Mouse (Mus musculus): Measurements from ENCODE around the gene Smurf1. TPM values are rescaled to one million over a fixed set of nuclear protein-coding genes. Genes with fewer than 3 reads are reported as not detected.

Gene Smurf1
- polyA plus RNA-seq, 1 experiment from 2014 or later: 2.0 TPM

GRCm38 (mm10) chr5:144831840-144832469, 133.7 kb downstream of the Smurf1 start:
- no peaks in the 10 kb centered on the region for H3K9me3 ChIP-seq (replicated peaks)
- no peak overlapping the region for H3K9ac ChIP-seq
- no peak overlapping the region for H3K4me3 ChIP-seq (replicated peaks)
- H3K36me3 ChIP-seq (replicated peaks): peaks cover 98% of the 10 kb centered on the region
- H3K27ac ChIP-seq (replicated peaks): no peak overlapping the region
- H3K4me2 ChIP-seq: no peak overlapping the region
- H3K27me3 ChIP-seq: no peaks in the 10 kb centered on the region
- H3K4me1 ChIP-seq (replicated peaks): no peaks in the 10 kb centered on the region
- no peak for ATAC-seq (ENCODE audit: insufficient read depth)
- 63% methylated on average over 9 of the region's 9 CpGs for WGBS (ENCODE audit: insufficient replicate concordance)

DNA sequence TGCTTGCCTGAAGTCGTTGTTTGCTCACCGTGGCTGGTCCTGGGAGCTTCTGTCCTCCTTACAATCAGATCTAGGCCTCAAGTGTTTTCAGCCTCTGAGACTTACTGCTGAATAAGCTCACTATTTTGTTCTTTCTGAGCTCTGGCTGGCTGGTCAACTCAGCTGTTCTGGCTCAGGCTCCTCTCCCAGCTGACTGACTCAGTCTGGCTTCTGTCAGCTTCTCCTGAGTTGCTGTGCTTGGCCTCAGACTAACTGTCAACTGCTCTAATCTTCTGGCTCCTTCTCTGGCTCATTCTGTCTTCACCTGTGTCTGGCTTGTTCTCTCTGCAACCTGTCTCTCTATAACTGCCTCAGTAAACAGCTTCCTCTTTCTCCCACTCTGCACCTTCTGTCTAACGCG, 136.0 kb downstream of the Smurf1 start:
- Histone ChIP-seq H3K4me3 (replicated peaks) (no peak overlapping the region), H3K4me2 (no peak overlapping the region), H3K9me3 (replicated peaks) (no peaks in the 10 kb centered on the region), H3K27ac (replicated peaks) (no peak overlapping the region), H3K9ac (no peak overlapping the region), H3K27me3 (no peaks in the 10 kb centered on the region), H3K4me1 (replicated peaks) (no peaks in the 10 kb centered on the region), H3K36me3 (replicated peaks) (peaks cover 99% of the 10 kb centered on the region)
- ATAC-seq (ENCODE audit: insufficient read depth): no peak
- WGBS (ENCODE audit: insufficient replicate concordance): 74% methylated on average over 4 of the region's 4 CpGs

- Histone ChIP-seq H3K9ac (no peak overlapping the region), H3K36me3 (replicated peaks) (peaks cover 100% of the 10 kb centered on the region), H3K9me3 (replicated peaks) (no peaks in the 10 kb centered on the region), H3K4me3 (replicated peaks) (no peak overlapping the region), H3K4me2 (no peak overlapping the region), H3K4me1 (replicated peaks) (no peaks in the 10 kb centered on the region), H3K27ac (replicated peaks) (no peak overlapping the region), H3K27me3 (no peaks in the 10 kb centered on the region)
- no peak for ATAC-seq (ENCODE audit: insufficient read depth)
- WGBS (ENCODE audit: insufficient replicate concordance): 84% methylated on average over 20 of the region's 20 CpGs
These were observed 137.1 kb downstream of the Smurf1 start for GRCm38 (mm10) chr5:144828365-144829102.

Small RNA genes lying within 50 kb of the gene (microRNA-seq; reads per million reads assigned to microRNA genes)
- gene Mir7039: not detected

Other genes with a start within 250 kb of the Smurf1 start
- 0.41 and 0.69 TPM in 2 replicates for gene Tmem130, start 204.0 kb downstream of the Smurf1 start, polyA plus RNA-seq (2015; fragmentation: Nextera tagmentation; extraction: Ambion mirVana)
- gene Trrap, start 198.1 kb downstream of the Smurf1 start, polyA plus RNA-seq (2015; fragmentation: Nextera tagmentation; extraction: Ambion mirVana): 13.2 and 13.9 TPM in 2 replicates
- not detected in 2 replicates for gene Gm4871, start 66.9 kb upstream of the Smurf1 start, polyA plus RNA-seq (2015; fragmentation: Nextera tagmentation; extraction: Ambion mirVana)
- not detected in 2 replicates for gene 1700018F24Rik, start 77.1 kb upstream of the Smurf1 start, polyA plus RNA-seq (2015; fragmentation: Nextera tagmentation; extraction: Ambion mirVana)
- gene Arpc1a, start 118.0 kb upstream of the Smurf1 start, polyA plus RNA-seq (2015; fragmentation: Nextera tagmentation; extraction: Ambion mirVana): 54.2 and 55.3 TPM in 2 replicates
- 0.10 TPM in 1 of 2 replicates, not detected in the other for gene Kpna7, start 118.2 kb upstream of the Smurf1 start, polyA plus RNA-seq (2015; fragmentation: Nextera tagmentation; extraction: Ambion mirVana)
- 185 and 195 TPM in 2 replicates for gene Arpc1b, start 148.4 kb upstream of the Smurf1 start, polyA plus RNA-seq (2015; fragmentation: Nextera tagmentation; extraction: Ambion mirVana)
- 28.8 and 36.5 TPM in 2 replicates for gene Pdap1, start 174.4 kb upstream of the Smurf1 start, polyA plus RNA-seq (2015; fragmentation: Nextera tagmentation; extraction: Ambion mirVana)
- 121 and 128 TPM in 2 replicates for gene Bud31, start 174.5 kb upstream of the Smurf1 start, polyA plus RNA-seq (2015; fragmentation: Nextera tagmentation; extraction: Ambion mirVana)
- 7.7 and 8.8 TPM in 2 replicates for gene Ptcd1, start 201.3 kb upstream of the Smurf1 start, polyA plus RNA-seq (2015; fragmentation: Nextera tagmentation; extraction: Ambion mirVana)
- gene Cpsf4, start 201.4 kb upstream of the Smurf1 start, polyA plus RNA-seq (2015; fragmentation: Nextera tagmentation; extraction: Ambion mirVana): 24.4 and 25.1 TPM in 2 replicates
- gene Atp5j2, start 226.2 kb upstream of the Smurf1 start, polyA plus RNA-seq (2015; fragmentation: Nextera tagmentation; extraction: Ambion mirVana): 406 and 457 TPM in 2 replicates
- gene Zkscan14, start 236.0 kb upstream of the Smurf1 start, polyA plus RNA-seq (2015; fragmentation: Nextera tagmentation; extraction: Ambion mirVana): 8.7 and 8.8 TPM in 2 replicates
- 3.6 and 3.7 TPM in 2 replicates for gene Zkscan5, start 238.7 kb upstream of the Smurf1 start, polyA plus RNA-seq (2015; fragmentation: Nextera tagmentation; extraction: Ambion mirVana)